ENCODE assay signal across 11 mouse cellular contexts in genomic region chr1:160035561-160035960, GRCm38 (mm10).
"Had no signal": no experiment of that assay in that cellular context is flagged by ENCODE, and none has a peak within 500 bp of the region (broad histone marks: within the 10 kb centered on the region; RNA-seq: fewer than 3 reads in every experiment).

No protein-coding gene starts in this region.

- H3K9ac ChIP-seq: kidney, embryonic 15.5 days; liver, embryonic 12.5 days; midbrain, embryonic 13.5 days; neural tube, embryonic 15.5 days had no signal

- H3K4me3 ChIP-seq: kidney, embryonic 15.5 days; liver, embryonic 12.5 days; midbrain, embryonic 13.5 days; neural tube, embryonic 15.5 days had no signal

- H3K36me3 ChIP-seq: kidney, embryonic 15.5 days; liver, embryonic 12.5 days; midbrain, embryonic 13.5 days; neural tube, embryonic 15.5 days had no signal

- ATAC-seq: liver, embryonic 12.5 days; midbrain, embryonic 13.5 days had no signal

- H3K27me3 ChIP-seq: kidney, embryonic 15.5 days; liver, embryonic 12.5 days; midbrain, embryonic 13.5 days; neural tube, embryonic 15.5 days had no signal

- H3K27ac ChIP-seq: kidney, embryonic 15.5 days; liver, embryonic 12.5 days; midbrain, embryonic 13.5 days; neural tube, embryonic 15.5 days had no signal

- H3K4me2 ChIP-seq: kidney, embryonic 15.5 days; liver, embryonic 12.5 days; midbrain, embryonic 13.5 days; neural tube, embryonic 15.5 days had no signal

- H3K4me1 ChIP-seq: midbrain, embryonic 13.5 days; neural tube, embryonic 15.5 days had no signal

- DNase-seq: kidney, adult 2 months; kidney, postnatal 14 days; left cerebral cortex, postnatal 4 days; right cerebral cortex, adult 18-20 months; right cerebral cortex, postnatal 25 days; thymus, adult 18-20 months; thymus, postnatal 14 days had no signal

- H3K9me3 ChIP-seq: kidney, embryonic 15.5 days; liver, embryonic 12.5 days; midbrain, embryonic 13.5 days; neural tube, embryonic 15.5 days had no signal
